Mouse (Mus musculus): ENCODE measurements around the gene Twf1.

DNA sequence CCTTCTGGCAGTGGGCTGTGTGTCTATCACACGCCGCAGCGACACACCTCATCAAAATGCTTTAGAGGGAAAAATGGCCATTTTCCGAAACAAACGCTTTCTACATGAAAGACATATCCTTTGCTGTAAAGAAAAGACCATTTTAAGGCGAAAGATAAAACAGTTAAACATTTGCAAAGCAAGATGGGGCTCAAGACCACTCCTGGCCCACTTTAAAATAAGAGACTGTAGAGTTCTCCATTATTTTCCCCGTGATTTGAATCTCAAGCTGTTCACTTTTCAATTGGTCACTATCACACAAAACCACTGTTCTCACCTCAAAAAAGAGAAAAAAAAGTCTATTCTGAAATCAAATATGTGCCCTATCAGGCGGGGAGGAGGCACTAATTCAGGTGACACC is 394 bp upstream of the Twf1 start:
- TF ChIP-seq POLR2A (IDR thresholded peaks at IDR 0.05; ENCODE audit: borderline replicate concordance, extremely low read depth, low read depth, low read length) (no peak), CTCF (IDR thresholded peaks at IDR 0.05; ENCODE audit: insufficient read depth, low read length) (no peak)

Data from lung, adult 2 months (tissue).